Mouse (Mus musculus) MEL (cell line): ENCODE data around the gene 1110008L16Rik. TPM values are rescaled to one million over a fixed set of nuclear protein-coding genes. Genes with fewer than 3 reads are reported as not detected.

ENCODE experiments used
- DNase-seq: peaks from one replicate; pipeline ENCODE4 v3.0.0; 2011; ENCODE audit warnings: low read depth, low spot score
- H3K27ac ChIP-seq: 2 replicates; pipeline ENCODE4 v1.5.1; 2012; ENCODE audit warnings: low read depth, mild to moderate bottlenecking, control low read depth, low read length, moderate library complexity; ENCODE audit not compliant: control insufficient read depth
- H3K27me3 ChIP-seq, 2 experiments: fragments of 150-350 bp in 1 of 2; sonication (generic) in 1 of 2; 2 replicates each; pipeline ENCODE4 v1.6.1; 2012; ENCODE audit warnings: low read length in 2 of 2, mild to moderate bottlenecking in 2 of 2, improper control_type of control experiment in 1 of 2, moderate library complexity in 1 of 2; ENCODE audit not compliant: insufficient read depth in 2 of 2, control insufficient read depth in 1 of 2
- H3K36me3 ChIP-seq, 2 experiments: 2 replicates each; pipeline ENCODE4 v1.6.1; 2012 to 2014; ENCODE audit warnings: low read length in 2 of 2, improper control_type of control experiment in 1 of 2, inconsistent platforms in 1 of 2, mild to moderate bottlenecking in 1 of 2; ENCODE audit not compliant: insufficient read depth in 2 of 2, control insufficient read depth in 1 of 2
- H3K4me1 ChIP-seq, 2 experiments: fragments of 150-350 bp in 1 of 2; sonication (generic) in 1 of 2; 2 replicates each; pipeline ENCODE4 v1.6.1; 2012; ENCODE audit warnings: low read length in 2 of 2, improper control_type of control experiment in 1 of 2, mild to moderate bottlenecking in 1 of 2; ENCODE audit not compliant: insufficient read depth in 2 of 2, control insufficient read depth in 1 of 2
- H3K4me3 ChIP-seq, 2 experiments: fragments of 150-350 bp in 1 of 2; sonication (generic) in 1 of 2; 2 replicates each; pipeline ENCODE4 v1.5.1; 2012; ENCODE audit warnings: low read depth in 2 of 2, low read length in 2 of 2, mild to moderate bottlenecking in 2 of 2, moderate library complexity in 2 of 2, control low read depth in 1 of 2, improper control_type of control experiment in 1 of 2; ENCODE audit not compliant: control insufficient read depth in 1 of 2, insufficient read depth in 1 of 2
- H3K79me2 ChIP-seq: 2 replicates; pipeline ENCODE4 v1.6.1; 2012; ENCODE audit warnings: mild to moderate bottlenecking, low read length, moderate library complexity; ENCODE audit not compliant: control insufficient read depth, poor library complexity, insufficient read depth
- H3K9ac ChIP-seq: 2 replicates; pipeline ENCODE4 v1.6.1; 2012; ENCODE audit warnings: low read depth, mild to moderate bottlenecking, control low read depth, low read length, moderate library complexity; ENCODE audit not compliant: control insufficient read depth, poor library complexity, severe bottlenecking
- H3K9me3 ChIP-seq: fragments of 150-350 bp; sonication (generic); replicated peaks from 2 replicates; pipeline ENCODE4 v1.6.1; 2012; ENCODE audit warnings: mild to moderate bottlenecking, low read length, improper control_type of control experiment, moderate library complexity; ENCODE audit not compliant: insufficient read depth
- BHLHE40 ChIP-seq: IDR thresholded peaks from 2 replicates; pipeline ENCODE4 v1.6.1; 2012; ENCODE audit warnings: low read depth, mild to moderate bottlenecking, inconsistent platforms, low read length, improper control_type of control experiment, borderline replicate concordance
- CHD1 ChIP-seq: IDR thresholded peaks from 2 replicates; pipeline ENCODE4 v1.6.1; 2012; ENCODE audit warnings: low read depth, mild to moderate bottlenecking, inconsistent platforms, low read length, improper control_type of control experiment
- CTCF ChIP-seq, 3 experiments: IDR thresholded peaks in 2 of 3; conservative IDR thresholded peaks in 1 of 3; 2 replicates each; pipeline ENCODE4 v1.5.1; 2011 to 2012; ENCODE audit warnings: low read length in 3 of 3, low read depth in 2 of 3, mild to moderate bottlenecking in 2 of 3, improper control_type of control experiment in 1 of 3, inconsistent platforms in 1 of 3, mixed read lengths in 1 of 3, moderate library complexity in 1 of 3; ENCODE audit not compliant: control insufficient read depth in 1 of 3, insufficient read depth in 1 of 3, poor library complexity in 1 of 3, severe bottlenecking in 1 of 3
- HCFC1 ChIP-seq: IDR thresholded peaks from 2 replicates; pipeline ENCODE4 v1.6.1; 2012; ENCODE audit warnings: low read depth, mild to moderate bottlenecking, inconsistent platforms, low read length, improper control_type of control experiment, moderate library complexity
- KAT2A ChIP-seq: conservative IDR thresholded peaks from 2 replicates; pipeline ENCODE4 v1.6.1; 2012; ENCODE audit warnings: low read depth, low read length, improper control_type of control experiment, inconsistent platforms
- MAFK ChIP-seq: IDR thresholded peaks from 2 replicates; pipeline ENCODE4 v1.6.1; 2011; ENCODE audit warnings: low read depth, mild to moderate bottlenecking, low read length, improper control_type of control experiment, borderline replicate concordance
- MAX ChIP-seq: IDR thresholded peaks from 2 replicates; pipeline ENCODE4 v1.6.1; 2011; ENCODE audit warnings: low read length, improper control_type of control experiment
- MYB ChIP-seq: IDR thresholded peaks from 2 replicates; pipeline ENCODE4 v1.6.1; 2011; ENCODE audit warnings: mild to moderate bottlenecking, low read depth, low read length, improper control_type of control experiment
- MYC ChIP-seq: IDR thresholded peaks from 2 replicates; pipeline ENCODE4 v1.6.1; 2011; ENCODE audit warnings: low read depth, mild to moderate bottlenecking, low read length, improper control_type of control experiment, moderate library complexity
- NRF1 ChIP-seq: IDR thresholded peaks from 2 replicates; pipeline ENCODE4 v1.6.1; 2014; ENCODE audit warnings: low read depth, mild to moderate bottlenecking, inconsistent platforms, low read length, improper control_type of control experiment, moderate library complexity; ENCODE audit not compliant: poor library complexity, insufficient read depth, severe bottlenecking
- POLR2A ChIP-seq, 2 experiments: IDR thresholded peaks; 2 replicates each; pipeline ENCODE4 v1.6.1; 2011 to 2012; ENCODE audit warnings: low read length in 2 of 2, mild to moderate bottlenecking in 2 of 2, control low read depth in 1 of 2, improper control_type of control experiment in 1 of 2, low read depth in 1 of 2, moderate library complexity in 1 of 2; ENCODE audit not compliant: control insufficient read depth in 1 of 2, insufficient read depth in 1 of 2, poor library complexity in 1 of 2
- POLR2AphosphoS2 ChIP-seq: IDR thresholded peaks from 2 replicates; pipeline ENCODE4 v1.6.1; 2011; ENCODE audit warnings: low read length, improper control_type of control experiment
- RCOR1 ChIP-seq: IDR thresholded peaks from 2 replicates; pipeline ENCODE4 v1.6.1; 2012; ENCODE audit warnings: low read depth, mild to moderate bottlenecking, inconsistent platforms, low read length, improper control_type of control experiment
- TAL1 ChIP-seq: IDR thresholded peaks from 2 replicates; pipeline ENCODE4 v1.6.1; 2012; ENCODE audit warnings: mild to moderate bottlenecking, inconsistent platforms, low read length, moderate library complexity, mixed read lengths
- TBP ChIP-seq: IDR thresholded peaks from 2 replicates; pipeline ENCODE4 v1.8.0; 2011; ENCODE audit warnings: low read depth, low read length, improper control_type of control experiment
- USF1 ChIP-seq: IDR thresholded peaks from 2 replicates; pipeline ENCODE4 v1.6.1; 2014; ENCODE audit warnings: low read depth, mild to moderate bottlenecking, inconsistent platforms, low read length, improper control_type of control experiment, moderate library complexity
- USF2 ChIP-seq, 2 experiments: IDR thresholded peaks; 2 replicates each; pipeline ENCODE4 v1.6.1; 2011 to 2012; ENCODE audit warnings: improper control_type of control experiment in 2 of 2, low read length in 2 of 2, borderline replicate concordance in 1 of 2, inconsistent platforms in 1 of 2, low read depth in 1 of 2, mild to moderate bottlenecking in 1 of 2; ENCODE audit not compliant: insufficient read depth in 1 of 2
- ZC3H11A ChIP-seq: IDR thresholded peaks from 2 replicates; pipeline ENCODE4 v1.6.1; 2012; ENCODE audit warnings: low read depth, mild to moderate bottlenecking, inconsistent platforms, low read length, improper control_type of control experiment
- ZNF384 ChIP-seq: IDR thresholded peaks from 2 replicates; pipeline ENCODE4 v1.6.1; 2012; ENCODE audit warnings: low read depth, mild to moderate bottlenecking, inconsistent platforms, low read length, improper control_type of control experiment
- polyA plus RNA-seq, 2 experiments: library from polyadenylated mRNA; stranded (reverse) in 1 of 2; unstranded in 1 of 2; fragments of >175 nt in 1 of 2; fragments of >200 nt in 1 of 2; gene quantifications; 2 replicates each; pipeline versions ENCODE4 v1.2.1 to v1.2.4; 2012; ENCODE audit warnings: low replicate concordance in 2 of 2, low read depth in 1 of 2; ENCODE audit not compliant: insufficient read length in 2 of 2, insufficient read depth in 1 of 2, missing spikeins in 1 of 2
- total RNA-seq: library from RNA; depleted of rRNA; stranded (reverse); fragments of 300-350 nt; gene quantifications from 2 replicates; pipeline ENCODE4 v1.2.3, GENCODE M21; 2012

The 1110008L16Rik gene
- total and polyA plus RNA-seq, 3 experiments, result 24.9 to 26.2 TPM; not detected in 1

DNA sequence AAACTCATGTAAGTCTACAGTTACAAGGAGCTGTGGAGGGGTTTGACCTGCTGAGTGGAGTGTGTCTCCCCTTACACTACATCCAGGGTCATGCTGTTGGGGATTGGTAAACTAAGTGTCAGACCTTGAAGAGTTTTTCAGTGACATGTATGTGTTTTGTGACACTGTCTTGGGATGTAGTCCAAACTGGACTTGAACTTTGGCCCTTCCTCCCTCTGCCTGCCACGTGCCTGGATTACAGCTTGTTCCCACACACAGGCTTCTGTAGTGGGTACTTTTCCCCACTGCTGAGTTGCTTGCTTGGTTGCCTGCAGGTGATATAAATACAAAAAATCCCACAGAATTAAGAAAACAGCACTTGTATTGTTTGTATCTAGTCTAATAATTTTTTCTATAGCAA, 116.4 kb downstream of the 1110008L16Rik start:
- no peaks in the 10 kb centered on the region for H3K4me1 ChIP-seq
- H3K9me3 ChIP-seq, result no peaks in the 10 kb centered on the region
- H3K9ac ChIP-seq, result no peak overlapping the region
- TF ChIP-seq NRF1 (no peak), USF1 (no peak)
- H3K27me3 ChIP-seq, result no peaks in the 10 kb centered on the region
- no peaks in the 10 kb centered on the region for H3K79me2 ChIP-seq
- H3K4me3 ChIP-seq, result no peak overlapping the region
- no peak for DNase-seq
- H3K27ac ChIP-seq, result no peak overlapping the region
- H3K36me3 ChIP-seq, result peaks cover 0 to 48% of the 10 kb centered on the region in 2 experiments; a peak in 2 of 4 replicates

DNA sequence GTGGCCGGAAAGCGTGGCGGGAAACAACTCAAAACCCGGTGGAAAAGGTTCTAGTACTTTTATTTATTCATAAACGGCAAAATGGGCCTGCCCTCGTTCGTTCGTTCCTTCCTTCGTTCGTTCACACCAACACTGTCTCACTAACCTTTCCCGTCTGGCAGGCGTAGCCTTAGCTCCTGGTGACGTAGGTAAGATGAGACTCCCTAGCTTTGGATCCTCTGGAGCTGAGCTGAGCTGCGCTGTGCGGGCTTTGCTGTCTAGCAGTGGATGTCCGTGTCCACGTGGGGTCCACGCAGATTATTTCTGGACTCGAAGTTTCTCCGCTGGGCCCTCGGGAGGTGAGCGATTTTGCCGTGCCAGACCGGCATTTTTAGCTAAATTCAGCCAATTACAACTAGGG, 120.8 kb downstream of the 1110008L16Rik start:
- H3K9ac ChIP-seq, result no peak overlapping the region
- H3K27ac ChIP-seq, result no peak overlapping the region
- H3K27me3 ChIP-seq, result no peaks in the 10 kb centered on the region
- no peak overlapping the region for H3K4me3 ChIP-seq
- no peaks in the 10 kb centered on the region for H3K9me3 ChIP-seq
- no peak for TF ChIP-seq KAT2A
- TF ChIP-seq, all 39 proteins: peak for 0
- peaks cover 0 to 25% of the 10 kb centered on the region in 2 experiments; a peak in 2 of 4 replicates for H3K36me3 ChIP-seq
- H3K4me1 ChIP-seq, result no peaks in the 10 kb centered on the region
- H3K79me2 ChIP-seq, result no peaks in the 10 kb centered on the region
- DNase-seq, result no peak

DNA sequence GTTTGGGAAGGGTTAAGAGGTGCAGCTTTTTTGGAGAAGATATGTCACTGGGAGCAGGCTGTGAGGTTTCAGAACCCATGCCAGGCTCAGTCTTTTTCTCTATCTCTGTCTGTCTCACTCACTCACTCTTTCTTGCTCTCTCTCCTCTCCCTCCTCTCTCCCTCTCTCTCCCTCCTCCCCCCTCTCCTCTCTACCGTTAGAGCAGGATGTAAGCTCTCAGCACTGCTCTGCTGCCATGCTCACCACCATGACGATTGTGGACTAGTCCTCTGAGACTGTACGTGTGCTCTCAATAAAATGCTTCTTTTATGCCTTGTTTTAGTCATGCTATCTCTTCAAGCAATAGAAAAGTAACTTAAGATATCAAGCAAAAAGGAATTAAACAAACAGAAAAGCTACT, 122.7 kb downstream of the 1110008L16Rik start:
- TF ChIP-seq MYC, result no peak
- TF ChIP-seq TAL1, result no peak
- TF ChIP-seq MAFK, result no peak
- no peak for TF ChIP-seq ZC3H11A
- TF ChIP-seq POLR2AphosphoS2, result no peak
- TF ChIP-seq CHD1, result no peak
- no peak for TF ChIP-seq USF2 (IDR thresholded peaks at IDR 0.05; ENCODE audit: borderline replicate concordance in 1 of 2, insufficient read depth in 1 of 2, low read depth in 1 of 2, low read length in 2 of 2)
- TF ChIP-seq USF1, result no peak
- no peak for TF ChIP-seq TBP
- no peak for TF ChIP-seq CTCF (IDR thresholded peaks at IDR 0.05 in 2 of 3, conservative IDR thresholded peaks at IDR 0.05 in 1 of 3; ENCODE audit: control insufficient read depth in 1 of 3, insufficient read depth in 1 of 3, low read depth in 2 of 3, low read length in 3 of 3, poor library complexity in 1 of 3, severe bottlenecking in 1 of 3)
- TF ChIP-seq BHLHE40, result no peak
- TF ChIP-seq MYB, result no peak
- no peak for TF ChIP-seq MAX
- no peak for TF ChIP-seq RCOR1
- TF ChIP-seq HCFC1, result no peak
- TF ChIP-seq ZNF384, result no peak
- TF ChIP-seq POLR2A (IDR thresholded peaks at IDR 0.05; ENCODE audit: control insufficient read depth in 1 of 2, insufficient read depth in 1 of 2, low read depth in 1 of 2, low read length in 2 of 2, poor library complexity in 1 of 2), result no peak
- TF ChIP-seq NRF1, result no peak
- H3K4me3 ChIP-seq, result no peak overlapping the region
- H3K9ac ChIP-seq, result no peak overlapping the region
- H3K27ac ChIP-seq, result no peak overlapping the region
- peaks cover 0 to 14% of the 10 kb centered on the region in 2 experiments; a peak in 2 of 4 replicates for H3K36me3 ChIP-seq
- H3K79me2 ChIP-seq, result no peaks in the 10 kb centered on the region
- H3K9me3 ChIP-seq, result no peaks in the 10 kb centered on the region
- no peaks in the 10 kb centered on the region for H3K4me1 ChIP-seq
- no peak for DNase-seq
- no peaks in the 10 kb centered on the region for H3K27me3 ChIP-seq
